Mouse (Mus musculus) forebrain, embryonic 15.5 days (tissue): Measurements from ENCODE around the gene Ipo5. TPM values are rescaled to one million over a fixed set of nuclear protein-coding genes. Genes with fewer than 3 reads are reported as not detected.

Source experiments
- ATAC-seq: fragments of 200-750 bp; cut with Nextera tagmentation; replicated peaks from 2 replicates; pipeline ENCODE4 v1.8.0; 2017; ENCODE audit warnings: mild to moderate bottlenecking, moderate TSS enrichment, moderate library complexity
- H3K27ac ChIP-seq: fragments of 300-500 bp; sonication (generic); replicated peaks from 2 replicates; pipeline ENCODE4 v1.5.1; 2015; ENCODE audit warnings: mild to moderate bottlenecking, inconsistent platforms
- H3K27me3 ChIP-seq: fragments of 300-500 bp; sonication (generic); 2 replicates; pipeline ENCODE4 v1.6.1; 2015; ENCODE audit warnings: inconsistent platforms
- H3K36me3 ChIP-seq: fragments of 300-500 bp; sonication (generic); 2 replicates; pipeline ENCODE4 v1.6.1; 2015; ENCODE audit warnings: mild to moderate bottlenecking, inconsistent platforms
- H3K4me1 ChIP-seq: fragments of 300-500 bp; sonication (generic); 2 replicates; pipeline ENCODE4 v1.6.1; 2015; ENCODE audit warnings: inconsistent platforms
- H3K4me2 ChIP-seq: fragments of 300-500 bp; sonication (generic); replicated peaks from 2 replicates; pipeline ENCODE4 v1.6.1; 2015; ENCODE audit warnings: mild to moderate bottlenecking, inconsistent platforms
- H3K4me3 ChIP-seq: fragments of 300-500 bp; sonication (generic); 2 replicates; pipeline ENCODE4 v1.5.1; 2015; ENCODE audit warnings: mild to moderate bottlenecking, inconsistent platforms
- H3K9ac ChIP-seq: fragments of 300-500 bp; sonication (generic); replicated peaks from 2 replicates; pipeline ENCODE4 v1.6.1; 2015; ENCODE audit warnings: mild to moderate bottlenecking, inconsistent platforms
- H3K9me3 ChIP-seq: fragments of 300-500 bp; sonication (generic); 2 replicates; pipeline ENCODE4 v1.6.1; 2016; ENCODE audit warnings: inconsistent platforms
- WGBS: fragments of 180-500 bp; shearing (Covaris S2); methylation state at CpG from one replicate; pipeline ENCODE4 v1.1.7; 2015; ENCODE audit warnings: mixed read lengths; 5-methylcytosine and 5-hydroxymethylcytosine counted together
- polyA plus RNA-seq: library from polyadenylated mRNA; unstranded; fragments of >200 nt; fragmentation: Nextera tagmentation; extraction: Ambion mirVana; gene quantifications from 2 replicates; pipeline ENCODE4 v1.2.1, GENCODE M21; 2015

Ipo5 gene
- polyA plus RNA-seq: 82.3 and 84.0 TPM in 2 replicates

GRCm38 (mm10) chr14:120910733-120911324, at the start of gene Ipo5:
Gene Ipo5 (plus strand): TSS chr14:120911224.
- WGBS: under 1% methylated on average over 76 of the region's 83 CpGs
- Histone ChIP-seq H3K4me2 (peak within 1 kb of the TSS; percentile 84), H3K9me3 (no peaks in the 10 kb centered on the region), H3K27me3 (no peaks in the 10 kb centered on the region), H3K4me3 (peak within 1 kb of the TSS; percentile 96), H3K4me1 (peaks cover 16% of the 10 kb centered on the region), H3K36me3 (no peaks in the 10 kb centered on the region), H3K27ac (peak within 1 kb of the TSS; percentile 91), H3K9ac (peak within 1 kb of the TSS; percentile 88)
- peak; percentile 96 for ATAC-seq

DNA sequence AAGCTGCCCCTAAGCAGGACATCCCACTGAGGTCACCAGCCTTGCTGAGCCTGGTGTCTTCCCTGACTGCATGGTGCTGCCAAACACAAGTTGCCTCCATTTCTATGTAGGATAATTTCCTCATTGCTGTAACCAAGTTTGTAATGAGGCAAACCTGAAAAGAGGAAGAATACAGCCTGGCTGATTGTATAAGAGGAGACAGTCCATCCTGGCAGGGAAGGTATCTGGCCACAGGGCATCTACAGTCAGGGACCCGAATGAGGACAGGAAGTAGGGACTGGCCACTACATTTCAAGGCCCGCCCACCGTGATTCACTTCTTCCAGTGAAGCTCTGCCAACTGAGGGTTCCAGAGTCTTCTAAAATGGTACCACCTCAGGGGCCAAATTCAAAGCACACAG, 47.8 kb upstream of the Ipo5 start:
- 91% methylated on average over 3 of the region's 3 CpGs for WGBS
- ATAC-seq: no peak
- H3K4me1 ChIP-seq: 0 out of 2 replicates have a peak, but pooled peaks cover under 1% of the 10 kb centered on the region

DNA sequence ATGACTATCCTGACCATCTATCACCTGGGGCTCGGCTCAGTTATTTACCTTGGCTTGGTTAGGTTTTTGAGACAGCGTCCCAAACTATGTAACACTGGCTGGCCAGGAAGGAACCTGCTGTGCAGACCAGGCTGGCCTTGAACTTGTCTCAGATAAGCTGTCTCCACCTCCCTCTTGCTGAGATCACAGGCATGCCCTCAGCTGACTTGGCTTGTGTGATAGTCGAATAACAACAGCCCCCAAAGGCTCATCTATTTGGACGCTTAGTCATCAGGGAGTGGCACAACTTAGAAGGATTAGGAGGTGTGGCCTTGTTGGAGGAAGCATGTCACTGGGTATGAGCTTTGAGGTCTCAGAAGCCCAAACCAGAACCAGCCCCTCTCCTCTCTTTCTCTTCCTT, 46.1 kb upstream of the Ipo5 start:
- no peak overlapping the region for H3K27ac ChIP-seq
- H3K27me3 ChIP-seq: no peaks in the 10 kb centered on the region
- H3K4me3 ChIP-seq: no peak overlapping the region
- H3K4me1 ChIP-seq: 0 out of 2 replicates have a peak, but pooled peaks cover 5% of the 10 kb centered on the region
- no peak overlapping the region for H3K4me2 ChIP-seq
- H3K9ac ChIP-seq: no peak overlapping the region
- H3K36me3 ChIP-seq: no peaks in the 10 kb centered on the region
- H3K9me3 ChIP-seq: no peaks in the 10 kb centered on the region
- 87% methylated on average over 4 of the region's 4 CpGs for WGBS
- ATAC-seq: no peak

More for the DNA sequence above, 47.8 kb upstream of the Ipo5 start:
- no peaks in the 10 kb centered on the region for H3K27me3 ChIP-seq
- H3K9ac ChIP-seq: no peak overlapping the region
- peaks cover 2% of the 10 kb centered on the region; the same call in 1 of the 2 replicates for H3K9me3 ChIP-seq
- no peaks in the 10 kb centered on the region for H3K36me3 ChIP-seq
- no peak overlapping the region for H3K4me2 ChIP-seq
- H3K4me3 ChIP-seq: no peak overlapping the region
- no peak overlapping the region for H3K27ac ChIP-seq

GRCm38 (mm10) chr14:120866573-120866972, 44.5 kb upstream of the Ipo5 start:
- H3K4me1 ChIP-seq: peaks cover 5% of the 10 kb centered on the region; the same call in 1 of the 2 replicates
- no peaks in the 10 kb centered on the region for H3K36me3 ChIP-seq
- ATAC-seq: no peak
- H3K9ac ChIP-seq: no peak overlapping the region
- H3K4me2 ChIP-seq: no peak overlapping the region
- no peak overlapping the region for H3K4me3 ChIP-seq
- H3K27ac ChIP-seq: no peak overlapping the region
- H3K9me3 ChIP-seq: no peaks in the 10 kb centered on the region
- 93% methylated on average over 8 of the region's 8 CpGs for WGBS
- no peaks in the 10 kb centered on the region for H3K27me3 ChIP-seq

DNA sequence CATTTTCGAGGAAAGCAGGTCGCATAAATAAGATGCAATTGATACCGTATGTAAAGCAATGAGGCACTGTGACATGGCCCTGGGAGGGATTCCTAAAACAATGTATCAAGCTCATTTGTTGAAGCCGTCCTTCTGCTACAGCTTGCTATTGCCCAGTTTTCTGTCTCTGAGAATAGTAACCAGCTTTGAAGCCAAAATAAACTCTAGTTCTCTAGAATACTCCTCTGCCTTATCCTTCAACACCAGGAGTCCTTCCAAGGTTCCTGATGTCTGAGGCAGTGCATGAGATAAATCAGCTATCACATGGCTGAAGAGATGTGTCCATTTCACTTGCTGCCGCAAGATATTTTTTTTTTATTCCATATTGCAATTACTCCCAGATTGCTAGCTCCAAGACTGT, 43.9 kb upstream of the Ipo5 start:
- Histone ChIP-seq H3K9ac (no peak overlapping the region), H3K4me2 (no peak overlapping the region), H3K27ac (no peak overlapping the region), H3K4me1 (peaks cover 5% of the 10 kb centered on the region; the same call in 1 of the 2 replicates), H3K36me3 (no peaks in the 10 kb centered on the region), H3K9me3 (no peaks in the 10 kb centered on the region), H3K4me3 (no peak overlapping the region), H3K27me3 (no peaks in the 10 kb centered on the region)
- WGBS: 88% methylated on average over 5 of the region's 5 CpGs
- no peak for ATAC-seq

GRCm38 (mm10) chr14:120868494-120868893, 42.5 kb upstream of the Ipo5 start:
- 47% methylated on average over 8 of the region's 8 CpGs for WGBS
- H3K27ac ChIP-seq: no peak overlapping the region
- ATAC-seq: no peak; the same call in 1 of the 2 replicates

DNA sequence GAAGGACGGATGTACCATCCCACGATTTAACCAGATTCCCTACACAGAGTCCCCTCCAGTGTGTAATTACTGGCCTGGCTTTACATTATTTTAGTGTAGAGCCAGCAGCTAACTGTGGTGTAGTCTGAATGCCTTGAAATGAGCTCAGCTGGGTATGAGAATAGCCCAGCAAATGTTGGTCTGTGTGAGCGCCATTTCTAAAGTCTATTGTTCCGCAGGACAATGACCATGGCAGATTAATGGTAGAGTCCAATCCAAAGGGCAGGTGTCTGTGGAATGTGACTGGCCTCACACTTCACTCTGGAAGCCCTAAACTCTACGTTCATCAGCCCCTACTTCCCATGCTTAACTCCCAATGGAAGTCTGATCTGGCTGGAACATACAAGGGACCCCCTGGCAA, 40.3 kb upstream of the Ipo5 start:
- Histone ChIP-seq H3K4me2 (no peak overlapping the region), H3K36me3 (no peaks in the 10 kb centered on the region), H3K9me3 (no peaks in the 10 kb centered on the region), H3K9ac (no peak overlapping the region), H3K4me3 (no peak overlapping the region), H3K4me1 (peaks cover 5% of the 10 kb centered on the region; the same call in 1 of the 2 replicates), H3K27me3 (no peaks in the 10 kb centered on the region), H3K27ac (no peak overlapping the region; the same call in 1 of the 2 replicates)
- ATAC-seq: no peak
- WGBS: 49% methylated on average over 5 of the region's 5 CpGs

More at GRCm38 (mm10) chr14:120868494-120868893, 42.5 kb upstream of the Ipo5 start:
- Histone ChIP-seq H3K36me3 (no peaks in the 10 kb centered on the region), H3K4me2 (no peak overlapping the region), H3K4me1 (peaks cover 5% of the 10 kb centered on the region; the same call in 1 of the 2 replicates), H3K27me3 (no peaks in the 10 kb centered on the region), H3K9me3 (no peaks in the 10 kb centered on the region), H3K4me3 (no peak overlapping the region), H3K9ac (no peak overlapping the region)

DNA sequence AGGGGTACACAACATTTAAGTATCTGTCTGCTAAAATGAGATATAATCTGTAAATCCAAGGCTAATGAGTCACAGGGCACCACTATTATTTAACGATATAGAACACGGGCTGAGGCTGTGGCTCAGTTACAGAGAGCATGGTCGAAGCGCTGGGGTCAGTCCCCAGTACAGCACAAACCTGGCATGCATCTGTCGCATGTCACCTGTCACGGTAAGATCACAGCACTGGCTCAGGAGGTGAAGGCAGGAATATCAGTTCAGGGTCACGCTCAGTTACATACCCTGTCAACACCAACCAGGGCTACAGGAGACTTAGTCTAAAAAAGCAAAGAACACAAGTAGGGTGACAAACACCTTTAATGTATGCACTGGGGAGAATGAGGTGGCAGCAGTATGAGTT, 36.6 kb upstream of the Ipo5 start:
- no peak for ATAC-seq
- H3K4me3 ChIP-seq: no peak overlapping the region
- H3K4me1 ChIP-seq: no peaks in the 10 kb centered on the region; the same call in 1 of the 2 replicates
- WGBS: 95% methylated on average over 7 of the region's 7 CpGs
- H3K9ac ChIP-seq: no peak overlapping the region
- no peaks in the 10 kb centered on the region for H3K9me3 ChIP-seq
- no peak overlapping the region for H3K27ac ChIP-seq
- no peak overlapping the region for H3K4me2 ChIP-seq
- H3K36me3 ChIP-seq: no peaks in the 10 kb centered on the region
- no peaks in the 10 kb centered on the region for H3K27me3 ChIP-seq

- no peak for ATAC-seq
- Histone ChIP-seq H3K4me3 (no peak overlapping the region), H3K4me2 (no peak overlapping the region), H3K27ac (no peak overlapping the region), H3K36me3 (no peaks in the 10 kb centered on the region), H3K4me1 (no peaks in the 10 kb centered on the region; the same call in 1 of the 2 replicates), H3K27me3 (no peaks in the 10 kb centered on the region), H3K9me3 (no peaks in the 10 kb centered on the region), H3K9ac (no peak overlapping the region)
- 78% methylated on average over 9 of the region's 9 CpGs for WGBS
Measured at GRCm38 (mm10) chr14:120875144-120875543, 35.9 kb upstream of the Ipo5 start.

DNA sequence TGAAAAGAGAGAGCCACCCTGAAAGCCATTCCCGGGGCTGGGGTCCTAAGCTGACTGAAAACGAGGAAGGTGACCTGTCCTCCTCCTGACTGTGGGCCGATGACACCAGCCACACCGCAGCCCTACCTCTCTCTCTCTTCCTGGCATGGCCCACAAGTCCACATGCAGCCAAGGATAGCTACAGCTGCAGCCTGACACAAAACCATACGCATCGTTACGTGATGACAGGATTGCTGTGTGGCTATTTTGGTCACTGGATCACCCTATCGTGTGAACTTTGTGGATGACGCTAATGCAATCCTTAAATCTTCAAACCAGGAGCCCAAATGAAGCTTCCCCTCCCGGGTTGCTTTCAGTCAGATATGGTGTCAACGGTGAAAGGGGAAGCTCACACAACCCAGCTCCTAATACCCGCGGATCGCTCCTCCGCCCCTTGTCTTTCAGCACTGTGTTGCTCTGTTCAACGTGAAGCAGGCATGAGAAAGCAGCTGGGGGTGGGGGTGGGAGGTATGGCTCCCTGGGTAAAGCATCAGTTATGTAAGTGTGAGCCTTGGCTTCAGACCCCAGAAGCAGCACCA, 35.1 kb upstream of the Ipo5 start:
- Histone ChIP-seq H3K4me3 (no peak overlapping the region), H3K27ac (no peak overlapping the region), H3K9ac (no peak overlapping the region), H3K9me3 (no peaks in the 10 kb centered on the region), H3K4me1 (no peaks in the 10 kb centered on the region; the same call in 1 of the 2 replicates), H3K36me3 (no peaks in the 10 kb centered on the region), H3K27me3 (no peaks in the 10 kb centered on the region), H3K4me2 (no peak overlapping the region)
- WGBS: 92% methylated on average over 16 of the region's 16 CpGs
- no peak for ATAC-seq

- H3K4me2 ChIP-seq: no peak overlapping the region
- no peaks in the 10 kb centered on the region for H3K27me3 ChIP-seq
- ATAC-seq: no peak
- H3K4me1 ChIP-seq: no peaks in the 10 kb centered on the region
- no peaks in the 10 kb centered on the region for H3K9me3 ChIP-seq
- 84% methylated on average over 10 of the region's 10 CpGs for WGBS
- no peak overlapping the region for H3K27ac ChIP-seq
- H3K9ac ChIP-seq: no peak overlapping the region
- H3K36me3 ChIP-seq: no peaks in the 10 kb centered on the region
- H3K4me3 ChIP-seq: no peak overlapping the region
Measured at GRCm38 (mm10) chr14:120877147-120877546, 33.9 kb upstream of the Ipo5 start.

- WGBS: 94% methylated on average over 2 of the region's 2 CpGs
- Histone ChIP-seq H3K4me2 (no peak overlapping the region), H3K9me3 (no peaks in the 10 kb centered on the region), H3K4me1 (no peaks in the 10 kb centered on the region), H3K27me3 (no peaks in the 10 kb centered on the region), H3K4me3 (no peak overlapping the region), H3K27ac (no peak overlapping the region), H3K9ac (no peak overlapping the region), H3K36me3 (no peaks in the 10 kb centered on the region)
- ATAC-seq: no peak; the same call in 1 of the 2 replicates
Measured at GRCm38 (mm10) chr14:120879026-120879425, 32.0 kb upstream of the Ipo5 start.
